Mouse (Mus musculus): ENCODE measurements around the gene P4ha2.
A peak's percentile ranks its signal among the peaks of the same experiment; 100 is the strongest.

Gene P4ha2

DNA sequence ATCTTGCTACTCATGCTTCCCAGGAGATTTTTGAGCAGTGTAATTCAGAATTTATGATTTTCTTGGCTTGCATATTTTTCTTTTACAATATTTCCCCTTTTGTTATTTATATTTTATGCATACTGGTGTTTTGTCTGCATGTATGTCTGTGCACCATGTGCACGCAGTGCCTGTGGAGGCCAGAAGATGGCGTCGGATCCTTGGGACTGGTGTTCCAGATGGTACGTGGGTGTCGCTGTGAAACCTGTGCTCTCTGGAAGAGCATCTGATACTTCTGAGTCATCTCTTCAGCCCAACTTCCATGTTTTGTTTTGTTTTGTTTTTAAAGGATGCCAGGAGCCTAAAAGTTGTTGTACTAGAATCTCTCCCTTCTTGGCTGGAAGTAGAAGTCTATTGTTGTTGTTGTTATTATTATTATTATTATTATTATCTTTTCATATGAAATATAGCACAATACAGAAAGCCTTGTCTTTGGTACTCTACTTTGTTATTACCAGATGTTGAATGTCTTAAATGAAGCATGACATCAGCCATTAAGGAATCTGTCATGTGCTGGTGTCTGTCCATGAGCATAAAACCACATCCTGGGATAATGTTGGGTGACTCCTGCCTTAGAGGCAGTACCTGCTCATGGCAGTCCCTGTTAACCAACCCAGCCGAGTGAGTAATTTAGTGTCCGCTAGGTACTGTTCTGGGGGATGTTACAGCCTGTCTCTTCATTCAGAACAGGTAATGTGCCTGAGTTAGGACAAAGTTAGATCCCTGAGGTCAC, 41.5 kb downstream of the P4ha2 start:
- DNase-seq, result no peak

DNA sequence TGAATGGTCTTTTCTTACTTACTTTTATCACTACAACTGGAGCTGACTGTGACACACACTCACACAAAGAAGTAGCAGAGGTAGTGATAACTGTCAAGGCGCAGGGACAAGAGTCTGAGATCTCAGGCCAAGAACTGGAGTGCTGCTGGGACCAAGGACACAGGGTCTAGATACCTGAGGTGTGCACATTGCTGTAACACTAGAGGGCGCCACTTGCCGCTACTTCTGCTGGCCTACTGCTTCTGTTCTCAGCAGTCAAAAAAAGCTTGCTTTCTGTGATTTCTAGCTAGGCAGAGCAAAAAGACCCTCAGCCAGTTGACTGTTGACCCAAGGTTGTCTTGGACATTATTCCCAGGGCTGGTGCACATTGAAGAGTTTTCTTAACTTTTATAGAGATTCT, 45.0 kb downstream of the P4ha2 start:
- peak; percentile 86 for DNase-seq

GRCm38 (mm10) chr11:54145990-54146389, 46.1 kb downstream of the P4ha2 start:
- no peak for DNase-seq

DNA sequence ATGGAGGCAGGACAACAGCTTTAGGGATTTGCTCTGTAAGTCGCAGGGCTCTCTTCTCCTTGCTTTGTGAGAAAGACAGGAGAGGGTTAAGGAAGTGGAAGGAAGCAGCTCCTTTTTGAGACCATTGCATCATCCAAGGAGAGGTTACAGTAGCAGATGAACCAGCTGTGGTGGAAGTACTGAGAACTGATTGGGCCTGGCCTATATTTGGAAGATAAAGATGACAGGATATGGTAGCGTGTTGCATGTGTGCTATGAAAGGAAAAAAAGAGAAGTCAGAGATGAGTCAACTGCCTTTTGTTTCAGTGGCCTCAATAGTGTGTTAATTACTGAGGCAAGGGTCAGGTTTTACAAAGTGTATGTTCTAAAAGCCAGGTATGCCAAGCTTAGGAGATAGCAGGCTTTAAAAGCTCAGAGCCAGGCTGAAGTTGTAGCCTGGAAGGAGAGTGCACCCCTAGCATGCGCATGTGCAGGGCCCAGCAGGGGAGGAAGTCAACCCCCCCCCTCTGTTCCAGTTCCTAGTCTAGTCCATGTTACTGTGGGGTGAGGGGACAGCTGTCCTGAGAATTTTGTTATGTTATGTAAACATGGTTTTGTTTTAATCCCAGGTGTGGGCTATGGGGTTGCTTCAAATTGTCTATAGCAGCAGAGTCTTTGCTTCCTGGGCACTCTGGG, 50.0 kb downstream of the P4ha2 start:
- DNase-seq, result peak; percentile 21

DNA sequence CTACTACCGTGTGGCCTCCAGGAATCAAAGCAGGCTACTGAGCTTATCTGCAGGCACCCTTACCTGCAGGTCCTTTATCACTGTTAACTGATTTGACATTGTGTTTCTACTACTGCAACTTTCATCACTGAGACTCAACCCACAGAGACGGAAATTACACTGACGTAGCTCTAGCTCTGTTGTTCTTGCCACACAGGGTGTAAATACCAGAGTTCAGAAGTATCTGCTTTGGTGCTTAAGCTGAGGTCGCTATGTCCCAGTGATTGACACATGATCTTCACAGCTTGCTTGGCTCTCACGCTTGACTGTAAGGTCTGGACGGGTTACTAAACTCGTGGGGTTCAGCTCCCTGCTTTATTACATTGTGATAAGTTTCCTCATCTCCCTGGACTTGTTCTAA, 51.2 kb downstream of the P4ha2 start:
- no peak for DNase-seq

GRCm38 (mm10) chr11:54152957-54153356, 53.1 kb downstream of the P4ha2 start:
- DNase-seq, result no peak

DNA sequence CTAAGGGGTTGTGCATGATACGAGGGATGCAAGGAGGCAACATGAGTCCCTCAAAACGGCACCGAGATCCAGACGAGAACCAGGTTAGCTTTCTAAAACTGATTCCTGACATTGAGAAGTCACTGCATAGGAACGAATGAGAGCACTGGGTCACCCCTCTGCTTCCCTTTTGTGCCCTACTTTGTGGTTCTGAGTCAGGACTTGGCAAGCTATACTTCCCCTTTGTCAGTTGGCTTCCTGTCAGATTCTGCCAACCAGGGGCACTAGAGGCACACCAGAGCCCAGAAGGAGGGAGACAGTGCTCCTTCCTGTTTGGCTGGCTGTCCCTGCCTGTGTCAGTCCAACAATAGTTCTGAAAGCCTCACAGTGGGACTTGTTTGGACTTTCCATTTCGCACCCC, 56.0 kb downstream of the P4ha2 start:
- DNase-seq, result peak; percentile 88

DNA sequence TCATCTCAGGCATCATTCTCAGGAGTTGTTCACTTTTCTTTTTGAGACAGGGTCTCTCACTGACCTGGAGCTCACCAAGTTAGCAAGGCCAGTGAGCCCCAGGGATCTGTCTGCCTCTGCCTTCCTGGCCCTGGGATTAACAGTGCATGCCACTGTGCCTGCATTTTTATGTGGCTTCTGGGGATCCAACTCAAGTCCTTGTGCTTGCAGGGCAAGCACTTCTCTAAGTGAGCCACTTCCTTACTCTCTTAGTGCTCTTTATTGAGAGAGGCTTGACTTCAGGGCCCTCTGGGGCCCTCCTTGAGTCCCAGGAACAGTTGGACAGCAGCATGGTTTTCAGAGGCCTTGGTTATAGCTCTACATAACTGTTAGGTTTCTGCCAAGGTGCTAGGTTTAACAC, 56.6 kb downstream of the P4ha2 start:
- DNase-seq, result no peak

GRCm38 (mm10) chr11:54157586-54157985, 57.7 kb downstream of the P4ha2 start:
- DNase-seq, result no peak

DNA sequence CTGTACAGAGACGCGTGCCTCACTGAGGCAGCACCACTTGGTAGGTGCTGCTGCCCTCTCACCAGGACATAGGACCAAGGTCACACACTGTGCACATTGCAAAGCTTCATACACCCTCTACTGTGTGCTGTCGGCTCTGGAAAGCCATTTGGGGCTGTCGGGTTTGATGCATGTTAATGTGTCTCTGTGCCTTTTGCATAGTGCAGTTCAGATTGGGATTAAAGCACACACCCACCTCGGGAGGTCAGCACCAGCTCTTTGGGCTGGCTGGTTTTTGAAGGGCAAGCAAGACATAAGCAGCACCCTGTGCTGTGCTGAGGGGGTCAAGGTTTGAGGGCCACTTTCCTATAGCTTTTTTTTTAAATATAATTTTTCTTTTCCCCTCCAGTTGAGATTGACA, 60.5 kb downstream of the P4ha2 start:
- no peak for DNase-seq

DNA sequence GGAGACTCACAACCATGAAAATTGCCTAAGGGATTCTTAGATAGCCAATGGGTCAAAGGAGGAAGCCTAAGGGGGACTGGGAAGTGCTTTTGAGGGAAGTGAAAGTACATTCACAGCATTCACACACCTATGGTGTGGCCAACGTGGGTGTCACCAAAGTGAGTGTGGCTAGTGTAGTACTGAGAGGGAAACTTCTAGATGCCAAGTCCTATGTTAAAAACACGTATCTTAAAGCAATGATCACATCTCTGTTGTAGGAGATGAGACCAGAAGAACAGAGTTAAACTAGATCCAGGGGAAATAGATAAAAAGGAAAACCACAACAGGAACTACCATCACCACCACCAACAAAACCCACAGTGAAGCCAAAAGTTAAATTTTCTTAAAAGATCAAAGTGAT, 61.0 kb downstream of the P4ha2 start:
- DNase-seq, result peak; percentile 23

DNA sequence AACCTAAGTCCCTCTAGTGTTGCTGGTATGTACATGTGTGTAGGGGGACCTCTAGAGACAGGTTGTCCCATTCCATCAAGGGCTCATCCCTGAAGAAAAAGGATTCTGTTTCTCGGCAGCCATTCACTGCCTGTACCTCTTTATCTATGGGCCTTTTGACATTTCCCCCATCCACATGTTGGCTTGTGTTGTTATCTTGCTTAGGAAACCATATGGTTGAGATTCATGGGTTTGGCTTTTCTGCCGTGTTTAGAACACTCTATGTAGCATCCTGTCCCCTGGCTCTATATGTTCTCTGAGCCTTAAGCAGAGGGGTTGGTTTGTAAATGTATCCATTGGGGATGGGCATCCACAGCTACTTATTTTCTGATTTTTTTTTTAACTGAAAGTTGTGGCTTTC, 61.6 kb downstream of the P4ha2 start:
- no peak for DNase-seq

DNA sequence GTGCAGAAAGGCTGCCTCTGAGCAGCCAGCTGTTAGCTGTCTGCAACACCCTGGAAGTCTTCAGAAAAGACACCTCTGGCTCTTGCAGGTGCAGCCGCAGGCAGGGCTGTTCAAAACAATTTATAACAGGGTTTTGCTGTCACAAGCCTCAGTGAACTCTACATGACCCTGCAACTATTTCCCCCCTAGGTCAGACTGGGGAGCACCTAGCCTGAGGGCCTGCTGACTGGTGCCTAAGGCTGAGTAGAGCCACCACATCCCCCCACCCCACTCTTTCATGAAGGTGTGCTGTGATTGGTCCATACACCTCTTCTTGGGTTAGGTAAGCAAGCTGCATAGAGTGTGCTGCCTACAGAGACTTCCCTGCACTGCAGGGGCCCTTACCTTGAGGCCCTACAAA, 63.1 kb downstream of the P4ha2 start:
- no peak for DNase-seq

DNA sequence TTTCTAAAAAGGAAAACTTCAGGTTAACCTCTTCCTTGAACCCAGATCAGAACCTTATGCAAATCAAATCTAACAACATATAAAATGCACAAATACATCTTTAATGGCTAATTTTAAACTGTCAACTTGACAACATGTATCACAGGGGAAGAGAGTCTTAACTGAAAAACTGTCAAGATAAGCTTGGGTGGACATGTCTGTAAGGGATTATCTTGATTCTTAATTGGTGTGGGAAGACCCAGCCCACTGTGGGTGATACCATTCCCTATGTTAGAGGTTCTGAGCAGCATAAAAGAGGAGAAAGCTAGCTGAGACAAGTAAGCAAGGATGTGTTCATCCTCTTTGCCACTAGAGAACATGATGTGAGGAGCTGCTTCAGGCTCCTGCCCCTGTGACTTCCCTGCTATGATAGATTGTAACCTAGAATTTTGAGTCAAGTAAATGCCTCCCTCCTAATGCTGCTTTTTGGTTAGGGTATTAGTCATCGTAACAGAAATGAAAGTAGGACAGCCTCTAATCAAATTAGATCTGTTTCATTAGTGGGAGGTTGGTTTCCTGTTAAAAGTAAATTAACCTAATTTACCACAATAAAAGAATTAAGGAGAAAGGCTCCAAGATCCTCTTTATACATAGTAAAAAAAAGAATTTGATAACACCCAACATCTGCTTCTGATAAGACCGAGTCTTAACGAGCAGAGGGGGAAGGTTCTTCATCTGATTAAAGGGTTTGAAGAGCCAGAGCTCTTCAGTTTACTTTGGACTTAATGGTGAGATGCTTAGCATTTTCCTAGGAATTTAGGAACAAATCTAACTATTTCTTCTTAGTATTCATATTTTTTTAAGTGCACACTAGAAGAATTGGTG, 69.8 kb downstream of the P4ha2 start:
- DNase-seq, result no peak

GRCm38 (mm10) chr11:54171175-54171574, 71.3 kb downstream of the P4ha2 start:
- DNase-seq, result no peak

- DNase-seq, result no peak
Measured at GRCm38 (mm10) chr11:54174226-54174625, 74.3 kb downstream of the P4ha2 start.

- DNase-seq, result no peak
Measured at GRCm38 (mm10) chr11:54174877-54175276, 75.0 kb downstream of the P4ha2 start.

All from lung, postnatal 36 days (tissue).